Mouse (Mus musculus): Measurements from ENCODE around the gene Kif5a. TPM values are rescaled to one million over a fixed set of nuclear protein-coding genes. Genes with fewer than 3 reads are reported as not detected.
"Not testable (repeated sequence)": the region's sequence is repeated elsewhere in the genome, so short reads cannot be mapped to it uniquely, and the experiment has no call there.

Gene Kif5a
- 1.2 and 2.0 TPM in 2 replicates for polyA plus RNA-seq (2012; rRNA removed)

- WGBS, result 2% methylated on average over 53 of the region's 53 CpGs
- no peak for DNase-seq (ENCODE audit: low read depth, low spot score)
These were observed at the start of gene Kif5a for GRCm38 (mm10) chr10:127262548-127263398. Kif5a (minus strand) TSS chr10:127263348.

GRCm38 (mm10) chr10:127312858-127313257, 49.7 kb upstream of the Kif5a start:
- 55% methylated on average over 4 of the region's 4 CpGs for WGBS

GRCm38 (mm10) chr10:127312356-127312676, 49.2 kb upstream of the Kif5a start:
- under 1% methylated on average over 4 of the region's 4 CpGs for WGBS
- DNase-seq (ENCODE audit: low read depth, low spot score), result peak; percentile 69

More at GRCm38 (mm10) chr10:127312858-127313257, 49.7 kb upstream of the Kif5a start:
- DNase-seq (ENCODE audit: low read depth, low spot score), result no peak

GRCm38 (mm10) chr10:127311476-127312355, 48.6 kb upstream of the Kif5a start, which contains the start of gene Mars:
Mars (minus strand) TSS chr10:127311786.
- peak; percentile 98 for DNase-seq (ENCODE audit: low read depth, low spot score)

DNA sequence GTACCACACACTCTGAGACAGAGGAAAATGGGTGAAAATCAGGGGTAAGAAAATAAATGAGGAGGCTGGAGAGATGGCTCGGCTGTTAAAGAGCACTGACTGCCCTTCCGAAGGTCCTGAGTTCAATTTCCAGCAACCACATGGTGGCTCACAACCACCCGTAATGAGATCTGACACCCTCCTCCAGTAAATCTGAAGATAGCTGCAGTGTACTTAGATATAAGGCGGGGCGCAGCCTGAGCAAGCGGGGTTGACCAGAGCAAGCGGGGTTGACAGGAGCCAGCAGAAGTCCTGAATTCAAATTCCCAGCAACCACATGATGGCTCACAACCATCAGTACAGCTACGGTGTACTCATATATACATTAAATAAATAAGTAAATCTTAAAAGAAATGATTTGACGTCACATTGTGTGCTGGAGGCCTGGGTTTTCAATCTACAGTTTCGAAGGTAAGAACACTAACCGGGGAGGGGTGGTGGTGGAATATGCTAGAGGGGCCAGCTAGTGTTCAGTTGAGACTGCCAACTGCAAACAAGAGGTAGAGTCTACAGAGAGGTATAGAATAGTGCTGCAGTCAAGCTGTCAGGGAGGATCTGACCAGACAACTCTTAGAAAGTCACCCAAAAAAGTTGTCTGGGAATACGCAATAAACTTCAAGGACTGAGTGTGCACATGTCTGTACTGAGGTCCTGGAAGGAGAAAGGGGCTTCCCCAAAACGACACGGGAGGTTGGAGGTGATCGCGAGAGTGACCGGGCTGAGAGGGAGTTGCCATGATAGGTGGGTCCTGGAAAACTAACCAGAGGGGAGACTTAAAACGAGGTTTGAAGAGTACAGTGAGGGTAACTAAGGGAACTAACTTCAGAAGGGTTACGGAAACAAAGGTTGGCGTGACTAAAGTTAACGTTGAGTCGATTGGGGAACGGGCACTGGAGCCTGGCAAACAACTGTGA, 47.7 kb upstream of the Kif5a start:
- 23% methylated on average over 23 of the region's 23 CpGs for WGBS
- DNase-seq (ENCODE audit: low read depth, low spot score), result no peak

More at GRCm38 (mm10) chr10:127311476-127312355, 48.6 kb upstream of the Kif5a start, which contains the start of gene Mars:
- under 1% methylated on average over 65 of the region's 65 CpGs for WGBS

GRCm38 (mm10) chr10:127309167-127309566, 46.0 kb upstream of the Kif5a start:
- not testable (repeated sequence) for DNase-seq (ENCODE audit: low read depth, low spot score)
- WGBS, result 81% methylated on average over 3 of the region's 3 CpGs

- WGBS, result 91% methylated on average over 11 of the region's 11 CpGs
These were observed 40.0 kb upstream of the Kif5a start for GRCm38 (mm10) chr10:127303136-127303535.

DNA sequence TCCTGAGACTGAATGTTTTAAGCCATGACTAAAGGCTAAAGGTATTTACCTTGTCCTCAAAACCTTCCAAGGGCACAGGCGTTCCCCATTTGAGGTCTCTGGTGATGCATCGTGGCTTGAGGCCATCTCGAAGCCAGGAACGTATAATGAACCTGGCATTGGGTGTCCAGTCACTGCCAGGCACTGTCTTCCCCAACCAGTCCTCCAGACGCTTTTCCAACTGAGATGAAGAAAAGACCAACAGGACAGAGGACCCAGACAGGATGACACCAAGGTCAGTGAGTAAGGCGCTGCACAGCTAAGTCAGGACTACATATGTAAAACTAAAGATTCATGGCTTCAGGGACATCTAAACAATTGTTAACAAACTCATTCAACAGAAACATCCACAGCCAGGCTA, 37.2 kb upstream of the Kif5a start:
- WGBS, result 94% methylated on average over 6 of the region's 6 CpGs

More at GRCm38 (mm10) chr10:127303136-127303535, 40.0 kb upstream of the Kif5a start:
- DNase-seq (ENCODE audit: low read depth, low spot score), result no peak

GRCm38 (mm10) chr10:127297015-127297871, 34.1 kb upstream of the Kif5a start:
- no peak for DNase-seq (ENCODE audit: low read depth, low spot score)
- 84% methylated on average over 16 of the region's 16 CpGs for WGBS

More for the DNA sequence above, 37.2 kb upstream of the Kif5a start:
- DNase-seq (ENCODE audit: low read depth, low spot score), result no peak

DNA sequence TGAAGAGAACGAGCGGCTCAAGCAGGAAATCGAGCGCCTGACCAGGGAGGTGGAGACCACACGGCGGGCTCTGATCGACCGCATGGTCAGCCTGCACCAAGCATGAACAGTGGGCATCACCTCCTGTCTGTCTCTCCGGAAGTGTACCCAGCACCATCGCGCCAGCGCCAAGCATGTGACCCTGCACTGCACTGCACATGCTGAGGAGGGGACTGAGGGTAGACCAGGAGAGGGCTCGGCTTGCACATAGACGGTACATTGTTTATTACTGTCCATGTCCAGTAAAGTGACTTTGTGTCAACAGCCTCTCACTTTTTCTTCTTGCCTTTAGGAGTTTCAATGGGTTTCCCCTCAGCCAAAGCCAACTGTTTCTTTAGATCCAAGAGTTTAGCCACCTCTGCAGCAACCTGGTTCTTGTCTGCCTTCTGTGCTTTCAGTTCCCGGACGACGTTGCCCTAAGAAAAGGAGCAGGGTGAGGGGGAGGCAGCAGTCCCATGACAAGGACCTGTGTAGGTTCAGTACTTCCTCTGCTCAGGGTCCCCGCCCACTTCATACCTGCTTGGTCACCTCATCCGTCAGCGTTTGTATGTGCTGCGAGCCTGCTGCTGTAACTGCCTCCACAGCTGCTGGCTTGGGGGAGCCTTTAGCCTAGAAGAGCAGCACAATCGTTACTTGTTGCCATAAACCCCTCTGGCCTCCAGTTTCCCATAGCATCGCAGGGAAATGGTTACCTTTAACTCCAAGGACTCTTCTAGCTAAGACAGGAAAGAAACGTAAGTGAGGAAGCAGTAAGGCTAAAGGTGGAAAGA, 33.0 kb upstream of the Kif5a start:
- 81% methylated on average over 24 of the region's 24 CpGs for WGBS
- DNase-seq (ENCODE audit: low read depth, low spot score), result no peak

GRCm38 (mm10) chr10:127294895-127295510, 31.9 kb upstream of the Kif5a start:
- 87% methylated on average over 10 of the region's 10 CpGs for WGBS
- no peak for DNase-seq (ENCODE audit: low read depth, low spot score)

GRCm38 (mm10) chr10:127293590-127294113, 30.5 kb upstream of the Kif5a start:
- 77% methylated on average over 3 of the region's 3 CpGs for WGBS
- no peak for DNase-seq (ENCODE audit: low read depth, low spot score)

DNA sequence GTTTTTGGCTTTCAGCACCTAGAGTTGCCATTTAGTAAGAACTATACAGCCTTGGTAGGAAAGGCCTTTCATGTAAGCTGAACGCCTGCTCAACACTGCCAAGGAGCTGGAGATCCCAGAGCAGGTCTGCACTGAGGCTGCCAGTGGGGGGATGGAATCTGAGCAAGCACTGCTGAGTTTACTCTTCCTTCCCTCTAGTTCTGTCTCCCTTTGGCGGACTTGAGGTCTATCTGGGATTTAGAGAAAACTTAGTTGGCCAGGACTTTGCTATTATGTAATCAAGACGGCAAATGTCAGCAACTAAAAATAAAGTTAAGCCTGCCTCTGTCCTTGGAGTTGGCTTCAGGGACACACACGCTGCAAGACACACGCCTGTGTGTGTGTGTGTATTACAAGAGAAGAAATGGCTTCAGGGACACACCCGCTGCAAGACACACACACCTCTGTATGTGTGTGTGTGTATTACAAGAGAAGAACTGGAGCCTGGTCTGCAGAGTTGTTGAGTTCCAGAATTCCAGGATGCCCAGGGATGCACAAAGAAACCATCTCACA, 29.9 kb upstream of the Kif5a start:
- 56% methylated on average over 6 of the region's 6 CpGs for WGBS
- DNase-seq (ENCODE audit: low read depth, low spot score), result no peak

GRCm38 (mm10) chr10:127291881-127292638, 28.9 kb upstream of the Kif5a start:
- DNase-seq (ENCODE audit: low read depth, low spot score), result no peak
- WGBS, result 10% methylated on average over 5 of the region's 5 CpGs

- 4% methylated on average over 19 of the region's 19 CpGs for WGBS
- DNase-seq (ENCODE audit: low read depth, low spot score), result no peak
These were observed 28.1 kb upstream of the Kif5a start for GRCm38 (mm10) chr10:127290930-127291880.

All from large intestine, adult 2 months (tissue).